Mouse (Mus musculus): Measurements from ENCODE around the gene Olfr116. TPM values are rescaled to one million over a fixed set of nuclear protein-coding genes. Genes with fewer than 3 reads are reported as not detected.

The Olfr116 gene
- polyA plus RNA-seq (2016; fragmentation: Nextera tagmentation; extraction: Ambion mirVana): not detected in 2 replicates

DNA sequence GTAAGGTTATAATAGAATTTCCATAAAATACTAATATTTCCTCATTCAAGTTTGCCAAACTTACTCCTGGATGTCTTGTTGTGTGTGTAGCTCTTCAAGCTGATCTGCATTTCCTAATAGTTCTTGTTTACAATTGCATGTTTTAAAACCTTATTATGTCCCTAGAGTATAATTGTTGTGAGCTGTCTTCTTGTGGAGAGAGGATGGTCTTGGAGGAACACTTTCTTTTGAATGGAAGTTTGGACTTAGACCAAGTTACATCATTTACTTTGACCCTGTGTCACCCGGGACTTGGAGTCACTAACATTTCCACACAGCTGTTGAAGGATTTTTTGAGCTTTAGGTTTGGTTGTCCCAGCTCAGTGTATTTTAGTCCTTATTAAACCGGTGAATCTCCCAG, at the start of gene Olfr116, which contains the start of gene Olfr115:
Gene Olfr116, minus strand, starts transcription at position 191 of the 400 bp plus-strand sequence.
Gene Olfr115, minus strand, starts transcription at position 101 of the 400 bp plus-strand sequence.
- Histone ChIP-seq H3K27ac (no peak within 1 kb of the TSS), H3K4me3 (no peak within 1 kb of the TSS), H3K9me3 (replicated peaks) (0 out of 2 replicates have a peak, but pooled peaks cover 8% of the 10 kb centered on the region), H3K4me2 (no peak within 1 kb of the TSS), H3K27me3 (replicated peaks) (no peaks in the 10 kb centered on the region), H3K36me3 (no peaks in the 10 kb centered on the region), H3K4me1 (no peaks in the 10 kb centered on the region), H3K9ac (no peak within 1 kb of the TSS)
- 66% methylated on average over 2 of the region's 2 CpGs for WGBS (ENCODE audit: insufficient replicate concordance)
- ATAC-seq: no peak

DNA sequence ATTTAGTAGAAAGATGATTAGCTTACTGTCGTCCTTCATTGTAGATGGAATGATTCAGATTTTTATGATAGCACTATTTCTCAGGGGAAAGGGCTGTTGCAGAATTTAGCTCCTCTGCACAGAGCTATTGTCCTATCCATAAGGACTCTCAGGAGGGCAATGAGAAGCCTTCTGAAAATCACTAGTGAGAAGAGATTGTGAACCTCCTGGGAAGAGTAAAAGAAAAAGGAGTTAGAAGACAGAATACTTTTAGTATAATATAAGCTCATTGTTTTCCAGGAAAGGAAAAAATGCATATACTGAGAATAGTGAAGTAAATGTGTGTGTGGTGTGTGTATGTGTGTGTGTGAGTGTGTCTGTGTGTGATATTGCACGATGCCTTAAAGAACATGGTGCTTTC, 39.7 kb upstream of the Olfr116 start, which contains the start of gene Olfr118:
Gene Olfr118, plus strand, starts transcription at position 301 of the 400 bp plus-strand sequence.
- Histone ChIP-seq H3K4me3 (no peak within 1 kb of the TSS), H3K27ac (no peak within 1 kb of the TSS), H3K4me2 (no peak within 1 kb of the TSS), H3K4me1 (no peaks in the 10 kb centered on the region), H3K9ac (no peak within 1 kb of the TSS), H3K9me3 (replicated peaks) (no peaks in the 10 kb centered on the region), H3K36me3 (no peaks in the 10 kb centered on the region), H3K27me3 (replicated peaks) (no peaks in the 10 kb centered on the region)
- 41% methylated on average over 2 of the region's 2 CpGs for WGBS (ENCODE audit: insufficient replicate concordance)
- ATAC-seq: no peak

DNA sequence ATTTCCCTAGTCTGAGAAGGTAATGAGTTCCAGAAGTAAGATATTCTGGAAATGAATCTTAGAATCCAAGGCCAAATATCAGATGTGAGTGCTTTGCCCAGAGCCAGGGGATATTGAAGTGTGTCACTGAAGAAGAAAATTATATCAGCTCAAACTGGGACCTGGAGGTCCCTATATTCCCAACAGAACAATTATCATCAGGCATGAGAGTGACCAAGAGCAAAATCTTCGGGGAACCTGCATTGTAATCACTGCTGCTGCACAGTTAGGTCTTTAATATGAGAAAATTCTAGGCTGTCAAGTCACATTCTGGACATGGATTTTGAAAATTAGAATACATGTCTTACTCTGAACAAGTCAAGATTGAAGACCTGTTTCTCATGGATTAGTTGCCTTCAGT, 36.7 kb upstream of the Olfr116 start, which contains the start of gene Olfr117:
Gene Olfr117, minus strand, starts transcription at position 101 of the 400 bp plus-strand sequence.
- H3K9me3 ChIP-seq (replicated peaks): no peaks in the 10 kb centered on the region
- no peak within 1 kb of the TSS for H3K9ac ChIP-seq
- no peaks in the 10 kb centered on the region for H3K36me3 ChIP-seq
- no peak for ATAC-seq
- no peak within 1 kb of the TSS for H3K4me2 ChIP-seq
- 43% methylated on average over 1 of the region's 1 CpGs for WGBS (ENCODE audit: insufficient replicate concordance)
- no peaks in the 10 kb centered on the region for H3K27me3 ChIP-seq (replicated peaks)
- H3K4me1 ChIP-seq: no peaks in the 10 kb centered on the region
- no peak within 1 kb of the TSS for H3K27ac ChIP-seq
- H3K4me3 ChIP-seq: no peak within 1 kb of the TSS

DNA sequence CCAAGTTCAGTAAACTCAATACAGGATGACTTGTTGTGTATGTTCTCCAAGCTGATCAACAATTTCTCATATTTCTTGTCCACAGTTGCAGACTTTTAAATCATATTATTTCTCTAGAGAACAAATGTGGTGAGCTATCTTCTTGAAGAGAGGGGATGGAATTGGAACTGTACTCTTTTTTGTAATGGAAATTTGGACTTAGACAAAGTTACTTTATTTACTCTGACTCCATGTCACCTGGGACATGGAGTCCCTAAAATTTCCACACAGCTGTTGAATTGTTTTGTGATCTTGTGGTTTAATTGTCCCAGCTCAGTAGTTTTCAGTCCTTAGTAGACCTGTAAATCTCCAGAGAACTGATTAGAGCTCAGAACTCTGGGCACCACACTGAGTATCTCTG, 34.4 kb downstream of the Olfr116 start, which contains the start of gene Olfr114:
Gene Olfr114, minus strand, starts transcription at position 101 of the 400 bp plus-strand sequence.
- H3K27me3 ChIP-seq (replicated peaks): no peaks in the 10 kb centered on the region
- H3K36me3 ChIP-seq: no peaks in the 10 kb centered on the region
- no peak within 1 kb of the TSS for H3K4me2 ChIP-seq
- H3K4me1 ChIP-seq: no peaks in the 10 kb centered on the region
- no peak within 1 kb of the TSS for H3K4me3 ChIP-seq
- H3K9ac ChIP-seq: no peak within 1 kb of the TSS
- H3K9me3 ChIP-seq (replicated peaks): no peaks in the 10 kb centered on the region
- ATAC-seq: no peak
- H3K27ac ChIP-seq: no peak within 1 kb of the TSS

DNA sequence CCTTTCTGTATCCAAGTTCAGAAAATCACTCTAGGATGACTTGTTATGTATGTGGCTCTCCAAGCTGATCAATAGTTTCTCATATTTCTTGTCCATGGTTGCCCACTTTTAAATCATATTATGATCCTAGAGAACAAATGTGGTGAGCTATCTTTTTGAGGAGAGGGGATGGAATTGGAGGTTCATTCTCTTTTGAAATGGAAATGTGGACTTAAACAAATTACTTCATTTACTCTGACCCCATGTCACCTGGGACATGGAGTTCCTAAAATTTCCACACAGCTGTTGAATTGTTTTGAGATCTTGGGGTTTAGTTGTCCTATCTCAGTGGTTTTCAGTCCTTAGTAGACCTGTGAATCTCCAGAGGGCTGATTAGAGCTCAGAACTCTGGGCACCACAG, 49.4 kb downstream of the Olfr116 start, which contains the start of gene Olfr113:
Gene Olfr113, minus strand, starts transcription at position 101 of the 400 bp plus-strand sequence.
- Histone ChIP-seq H3K36me3 (no peaks in the 10 kb centered on the region), H3K4me2 (no peak within 1 kb of the TSS), H3K4me3 (no peak within 1 kb of the TSS), H3K4me1 (no peaks in the 10 kb centered on the region), H3K27ac (no peak within 1 kb of the TSS), H3K9ac (no peak within 1 kb of the TSS), H3K27me3 (replicated peaks) (no peaks in the 10 kb centered on the region), H3K9me3 (replicated peaks) (no peaks in the 10 kb centered on the region)
- ATAC-seq: no peak

Other genes with a start within 250 kb of the Olfr116 start
- gene Olfr105-ps, start 248.2 kb downstream of the Olfr116 start, polyA plus RNA-seq (2016; fragmentation: Nextera tagmentation; extraction: Ambion mirVana): not detected in 2 replicates
- not detected in 2 replicates for gene Olfr106-ps, start 236.8 kb downstream of the Olfr116 start, polyA plus RNA-seq (2016; fragmentation: Nextera tagmentation; extraction: Ambion mirVana)
- gene Olfr107, start 228.0 kb downstream of the Olfr116 start, polyA plus RNA-seq (2016; fragmentation: Nextera tagmentation; extraction: Ambion mirVana): not detected in 2 replicates
- gene Olfr108, start 181.7 kb downstream of the Olfr116 start, polyA plus RNA-seq (2016; fragmentation: Nextera tagmentation; extraction: Ambion mirVana): not detected in 2 replicates
- gene Olfr109, start 168.3 kb downstream of the Olfr116 start, polyA plus RNA-seq (2016; fragmentation: Nextera tagmentation; extraction: Ambion mirVana): not detected in 2 replicates
- not detected in 2 replicates for gene H2-M2, start 143.6 kb downstream of the Olfr116 start, polyA plus RNA-seq (2016; fragmentation: Nextera tagmentation; extraction: Ambion mirVana)
- not detected in 2 replicates for gene Olfr110, start 134.7 kb downstream of the Olfr116 start, polyA plus RNA-seq (2016; fragmentation: Nextera tagmentation; extraction: Ambion mirVana)
- gene Olfr111, start 119.2 kb downstream of the Olfr116 start, polyA plus RNA-seq (2016; fragmentation: Nextera tagmentation; extraction: Ambion mirVana): not detected in 2 replicates
- not detected in 2 replicates for gene Olfr112, start 57.7 kb downstream of the Olfr116 start, polyA plus RNA-seq (2016; fragmentation: Nextera tagmentation; extraction: Ambion mirVana)
- gene Olfr113, start 49.5 kb downstream of the Olfr116 start, polyA plus RNA-seq (2016; fragmentation: Nextera tagmentation; extraction: Ambion mirVana): not detected in 2 replicates
- not detected in 2 replicates for gene Olfr114, start 34.5 kb downstream of the Olfr116 start, polyA plus RNA-seq (2016; fragmentation: Nextera tagmentation; extraction: Ambion mirVana)
- gene Olfr115, start 90 bp downstream of the Olfr116 start, polyA plus RNA-seq (2016; fragmentation: Nextera tagmentation; extraction: Ambion mirVana): not detected in 2 replicates
- not detected in 2 replicates for gene Olfr117, start 36.6 kb upstream of the Olfr116 start, polyA plus RNA-seq (2016; fragmentation: Nextera tagmentation; extraction: Ambion mirVana)
- not detected in 2 replicates for gene Olfr118, start 39.8 kb upstream of the Olfr116 start, polyA plus RNA-seq (2016; fragmentation: Nextera tagmentation; extraction: Ambion mirVana)
- gene Olfr119, start 69.4 kb upstream of the Olfr116 start, polyA plus RNA-seq (2016; fragmentation: Nextera tagmentation; extraction: Ambion mirVana): not detected in 2 replicates
- not detected in 2 replicates for gene Olfr120, start 94.6 kb upstream of the Olfr116 start, polyA plus RNA-seq (2016; fragmentation: Nextera tagmentation; extraction: Ambion mirVana)
- gene Olfr121, start 121.7 kb upstream of the Olfr116 start, polyA plus RNA-seq (2016; fragmentation: Nextera tagmentation; extraction: Ambion mirVana): not detected in 2 replicates
- not detected in 2 replicates for gene Olfr122, start 141.4 kb upstream of the Olfr116 start, polyA plus RNA-seq (2016; fragmentation: Nextera tagmentation; extraction: Ambion mirVana)
- not detected in 2 replicates for gene Olfr123, start 166.3 kb upstream of the Olfr116 start, polyA plus RNA-seq (2016; fragmentation: Nextera tagmentation; extraction: Ambion mirVana)
- not detected in 2 replicates for gene Olfr124, start 172.7 kb upstream of the Olfr116 start, polyA plus RNA-seq (2016; fragmentation: Nextera tagmentation; extraction: Ambion mirVana)
- gene Olfr125, start 205.8 kb upstream of the Olfr116 start, polyA plus RNA-seq (2016; fragmentation: Nextera tagmentation; extraction: Ambion mirVana): not detected in 2 replicates
- gene Olfr126, start 220.3 kb upstream of the Olfr116 start, polyA plus RNA-seq (2016; fragmentation: Nextera tagmentation; extraction: Ambion mirVana): not detected in 2 replicates